Mouse (Mus musculus) thymus, adult 18-20 months (tissue): ENCODE data around the gene Ubap2l.

Source experiments
- DNase-seq, 2 experiments: peaks; one replicate each; pipeline ENCODE4 v3.0.0; 2022; ENCODE audit warnings: mixed read lengths in 2 of 2

Gene Ubap2l

GRCm38 (mm10) chr3:89965557-89965956, 86.9 kb downstream of the Ubap2l start:
- no peak for DNase-seq

DNA sequence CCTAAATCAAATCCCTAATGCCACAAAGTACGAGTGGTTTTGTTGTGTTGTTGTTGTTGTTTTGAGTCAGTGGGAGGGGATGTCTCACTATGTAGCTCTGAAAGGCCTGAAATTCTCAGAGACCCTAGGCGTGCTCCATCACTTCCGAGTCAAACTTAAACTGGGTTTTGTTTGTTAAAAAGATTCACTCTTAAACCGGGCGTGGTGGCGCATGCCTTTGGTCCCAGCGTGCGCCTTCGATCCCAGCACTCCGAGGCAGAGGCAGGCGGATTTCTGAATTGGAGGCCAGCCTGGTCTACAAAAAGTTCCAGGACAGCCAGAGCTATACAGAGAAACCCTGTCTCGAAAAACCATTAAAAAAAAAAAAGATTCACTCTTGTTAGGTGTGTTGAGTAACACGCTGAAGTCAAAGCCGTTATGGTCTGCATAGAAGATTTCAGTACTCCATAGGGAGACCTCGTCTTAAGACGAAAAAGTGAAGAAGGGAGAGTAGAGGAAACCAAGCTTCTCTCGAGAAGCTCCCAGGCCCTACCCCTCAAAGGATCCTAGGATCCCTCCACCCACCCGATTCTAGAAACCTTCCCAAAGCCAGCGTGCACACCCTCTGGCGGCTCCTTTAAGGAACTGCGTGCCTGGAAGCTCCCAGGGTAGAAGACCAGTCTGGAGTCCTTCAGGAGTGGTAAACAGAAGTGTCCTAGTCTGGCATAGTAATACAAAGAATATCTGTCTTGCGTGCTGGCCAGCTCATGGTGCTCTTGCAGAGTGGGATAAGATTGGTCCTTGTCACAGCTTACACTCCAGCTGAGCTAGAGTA, 88.3 kb downstream of the Ubap2l start:
- peak in 1 of 2 experiments; percentile 29 for DNase-seq

- peak; percentile 45 to 60 for DNase-seq
These were observed 89.1 kb downstream of the Ubap2l start, which contains the start of gene Atp8b2 for GRCm38 (mm10) chr3:89963221-89963763. Gene Atp8b2 (minus strand): TSS chr3:89963508.

DNA sequence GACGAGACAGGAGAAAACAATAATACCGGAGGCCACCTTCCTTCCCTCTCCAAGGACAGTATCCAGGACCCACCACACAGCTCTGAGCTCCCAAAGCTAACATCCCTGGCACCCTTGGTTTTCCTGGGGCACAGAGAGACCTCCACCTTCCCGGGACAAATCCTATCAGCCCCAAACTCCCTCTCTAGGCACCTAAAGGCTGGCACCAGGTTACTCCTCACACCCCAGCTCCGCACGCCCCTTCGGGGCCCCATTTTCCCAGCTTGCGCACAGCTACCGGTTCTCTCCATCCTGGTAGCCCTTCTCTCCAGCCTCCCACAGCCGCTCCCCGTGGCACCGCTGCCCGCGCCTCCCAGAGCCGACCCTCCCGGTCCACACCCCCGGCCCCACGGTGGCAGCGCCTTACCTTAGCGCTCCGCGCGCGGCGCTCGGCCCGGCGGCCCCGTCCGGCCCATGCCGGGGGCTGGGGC, 89.6 kb downstream of the Ubap2l start:
- DNase-seq: peak in 1 of 2 experiments; percentile 45

DNA sequence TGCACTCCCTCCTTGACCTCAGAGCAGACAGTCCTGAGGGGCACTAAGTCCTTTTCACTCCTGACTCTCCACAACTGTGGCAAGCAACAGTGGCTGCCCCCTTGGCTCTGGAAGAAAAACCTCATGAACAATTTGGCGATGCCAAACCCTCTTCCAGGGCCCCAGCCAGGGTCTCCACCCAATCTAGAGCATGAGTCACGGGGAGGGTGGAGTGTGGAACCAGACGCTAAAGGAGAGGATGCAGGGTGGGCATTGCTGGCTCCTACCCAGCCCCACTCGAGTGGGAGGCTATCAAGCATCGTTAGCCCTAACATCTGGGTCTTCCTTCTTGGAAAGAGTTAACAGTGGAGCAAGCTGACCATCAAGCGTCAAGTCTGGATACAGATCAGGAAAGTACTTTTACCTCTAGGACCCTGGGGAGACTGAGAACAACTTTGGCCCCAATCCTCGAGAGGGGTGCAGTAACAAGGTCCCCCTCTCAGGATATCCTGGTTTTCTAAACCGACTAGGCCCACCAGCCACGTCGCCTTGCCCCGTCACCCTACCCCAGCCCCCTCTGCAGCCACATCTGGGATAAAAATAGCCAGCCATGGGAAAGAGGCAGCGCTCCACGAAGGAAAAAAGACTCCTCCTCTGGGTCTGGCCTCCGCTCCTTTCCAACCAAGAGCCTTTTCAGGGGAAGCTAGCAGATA, 90.2 kb downstream of the Ubap2l start:
- peak in 1 of 2 experiments; percentile 20 for DNase-seq

DNA sequence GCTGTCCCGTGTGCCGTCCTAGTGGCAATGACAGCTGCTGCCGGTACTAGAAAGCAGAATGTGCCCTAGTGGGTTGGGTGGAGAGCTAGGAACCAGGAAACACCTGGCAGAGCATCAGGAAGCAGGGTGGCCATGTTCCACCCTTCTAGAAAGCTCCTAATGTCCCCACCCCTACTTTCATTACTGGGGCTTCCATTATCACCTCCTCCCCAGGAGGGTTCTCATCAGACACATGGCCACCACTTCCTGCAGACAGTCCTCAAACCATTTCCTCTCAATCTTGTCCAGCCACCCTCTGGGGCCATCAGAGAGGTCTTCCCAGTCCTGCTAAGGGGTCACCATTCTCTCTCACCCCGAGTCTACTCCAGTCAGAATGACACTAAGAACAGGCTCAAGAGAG, 91.0 kb downstream of the Ubap2l start:
- peak in 1 of 2 experiments; percentile 17 for DNase-seq

GRCm38 (mm10) chr3:89960469-89960868, 92.0 kb downstream of the Ubap2l start:
- peak; percentile 81 to 86 for DNase-seq

GRCm38 (mm10) chr3:89959435-89959834, 93.0 kb downstream of the Ubap2l start:
- DNase-seq: no peak

GRCm38 (mm10) chr3:89957880-89958279, 94.5 kb downstream of the Ubap2l start:
- DNase-seq: no peak

DNA sequence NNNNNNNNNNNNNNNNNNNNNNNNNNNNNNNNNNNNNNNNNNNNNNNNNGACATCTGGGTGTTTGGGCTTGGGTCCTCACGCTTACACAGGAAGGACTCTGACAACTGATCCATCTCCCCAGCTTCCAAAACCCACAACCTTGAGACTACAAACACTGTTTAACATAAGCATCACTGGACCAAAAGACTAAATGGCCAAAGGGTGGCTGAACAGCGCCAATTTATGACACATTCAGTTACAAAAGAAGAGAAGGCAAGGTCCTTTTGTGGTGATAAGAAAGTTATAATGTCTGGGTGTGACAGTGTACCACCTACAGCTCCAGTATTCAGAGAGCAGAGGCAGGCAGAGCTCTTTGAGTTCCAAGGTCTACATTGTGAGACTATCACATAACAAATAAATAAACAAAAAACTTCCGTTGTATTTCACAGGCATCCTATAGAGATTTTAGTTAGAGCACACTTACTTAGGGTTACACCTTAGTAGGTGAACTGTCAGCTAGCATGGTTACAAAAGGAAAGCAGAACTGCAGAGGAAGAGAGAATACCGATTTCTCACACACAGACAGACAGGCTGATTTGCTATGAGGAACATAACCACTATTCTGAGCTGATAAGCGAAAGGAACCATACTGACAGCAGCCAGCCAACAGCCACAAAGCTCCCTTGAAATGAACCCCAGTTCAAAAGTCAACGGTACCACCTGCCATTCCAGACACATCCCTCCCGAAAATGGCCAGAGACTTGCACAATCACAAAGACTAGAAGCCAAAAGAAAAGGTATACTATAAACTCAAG, 96.1 kb downstream of the Ubap2l start:
- no peak for DNase-seq

- peak; percentile 46 to 64 for DNase-seq
These were observed 99.0 kb downstream of the Ubap2l start for GRCm38 (mm10) chr3:89953420-89953819.
